Mouse (Mus musculus) right cerebral cortex, adult 2 months (tissue): ENCODE measurements around the gene Psmg3.

Source experiments
- DNase-seq, 2 experiments: peaks; one replicate each; pipeline ENCODE4 v3.0.0; 2021 to 2022; ENCODE audit warnings: low spot score in 2 of 2

Psmg3 gene

DNA sequence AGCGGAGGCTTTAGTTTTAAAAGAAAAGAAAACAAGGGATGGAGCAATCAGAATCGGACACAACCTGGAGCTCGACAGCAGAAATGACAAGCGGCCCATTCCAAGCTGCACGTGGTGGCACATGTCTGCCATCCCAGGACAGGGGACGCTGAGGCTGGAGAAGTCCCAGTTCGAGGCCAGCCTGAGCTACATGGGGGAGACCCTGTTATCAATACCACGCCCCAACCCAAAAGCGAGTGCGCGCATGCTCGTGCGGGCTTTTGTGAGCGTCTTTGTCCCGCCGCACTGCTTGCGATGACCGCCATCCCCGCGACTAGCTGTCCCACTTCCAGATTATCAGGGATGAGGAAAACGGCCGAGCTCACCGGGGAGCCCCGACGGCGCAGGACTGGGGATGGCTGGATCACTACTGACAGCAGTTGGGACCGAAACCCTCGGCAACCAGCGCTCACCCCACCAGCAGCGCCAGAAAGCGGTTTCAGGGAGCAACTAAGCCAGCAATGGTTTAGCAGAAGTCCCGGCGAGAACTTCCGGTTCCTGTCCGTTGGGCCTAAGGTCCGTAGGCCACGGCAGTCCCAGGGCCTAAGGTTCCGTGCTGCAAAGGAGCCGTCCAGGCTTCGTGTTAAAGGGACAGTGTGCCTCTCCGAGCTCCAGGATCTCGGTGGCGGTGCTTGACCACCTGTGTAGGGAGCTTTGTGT is at the start of gene Psmg3, which contains the start of gene Gm26938:
TSS of gene Psmg3 (minus strand) at position 529 of the 699 bp plus-strand sequence.
TSS of gene Gm26938 (minus strand) at position 51 of the 699 bp plus-strand sequence.
- peak; percentile 89 to 94 for DNase-seq

DNA sequence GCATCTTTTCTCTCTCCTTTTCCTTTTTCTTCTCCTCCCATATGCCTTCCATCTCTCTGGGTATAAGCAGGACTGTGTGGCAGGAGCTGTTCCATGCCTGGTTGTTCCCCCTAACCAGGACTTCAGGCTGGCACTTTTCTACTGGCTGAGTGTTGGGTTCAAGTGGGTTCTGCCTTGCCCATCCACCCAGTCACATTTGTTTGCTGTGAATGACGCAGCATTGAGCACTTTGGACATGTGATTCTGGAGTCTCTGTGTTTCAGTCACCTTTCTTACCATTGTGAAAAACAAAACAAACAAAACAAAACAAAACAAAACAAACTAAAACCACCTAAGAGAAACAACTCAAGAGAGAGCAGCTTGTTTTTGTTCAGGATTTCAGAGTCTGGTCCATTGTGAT is 44.8 kb upstream of the Psmg3 start:
- no peak for DNase-seq

DNA sequence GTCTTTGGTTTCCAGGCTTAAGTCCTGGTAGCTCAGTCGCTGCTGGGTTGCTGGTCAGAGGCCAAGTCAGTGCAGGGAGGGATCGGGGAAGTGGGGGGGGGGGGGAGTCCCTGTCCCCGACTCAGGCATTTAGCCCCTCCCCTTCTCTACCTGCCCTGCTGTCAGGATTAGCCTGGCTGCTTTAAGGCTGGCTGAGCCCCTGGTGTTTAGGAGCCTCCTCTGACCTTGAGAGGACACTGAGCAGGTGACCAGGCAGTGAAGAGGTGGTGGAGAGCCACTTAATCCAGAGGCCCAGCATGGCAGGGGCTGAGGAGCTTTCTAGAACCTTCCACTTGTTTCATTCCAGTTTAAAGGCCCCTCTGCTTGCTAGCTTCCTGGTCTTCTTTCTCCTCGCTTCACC is 44.2 kb upstream of the Psmg3 start:
- DNase-seq, result no peak

DNA sequence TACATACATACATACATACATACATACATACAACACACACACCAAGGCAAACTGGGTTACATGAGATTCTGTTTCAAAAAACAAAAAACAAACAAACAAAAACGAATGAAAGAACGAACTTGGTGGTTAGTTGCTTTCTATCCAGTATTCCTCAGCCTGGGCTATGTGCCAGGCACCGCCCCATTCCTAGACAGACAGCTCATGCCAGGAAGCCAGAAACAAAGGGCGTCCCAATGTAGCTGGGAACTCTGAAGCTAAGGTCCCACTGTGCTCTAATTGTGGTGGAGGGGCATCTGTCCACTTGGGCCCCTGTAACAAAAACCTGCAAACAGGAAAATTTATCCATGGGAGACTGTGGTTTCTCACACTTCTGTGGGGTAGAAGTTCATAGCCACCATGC is 36.1 kb upstream of the Psmg3 start:
- DNase-seq, result peak in 1 of 2 experiments; percentile 31

- no peak for DNase-seq
Observed at GRCm38 (mm10) chr5:139860328-139861104, 33.8 kb upstream of the Psmg3 start.

DNA sequence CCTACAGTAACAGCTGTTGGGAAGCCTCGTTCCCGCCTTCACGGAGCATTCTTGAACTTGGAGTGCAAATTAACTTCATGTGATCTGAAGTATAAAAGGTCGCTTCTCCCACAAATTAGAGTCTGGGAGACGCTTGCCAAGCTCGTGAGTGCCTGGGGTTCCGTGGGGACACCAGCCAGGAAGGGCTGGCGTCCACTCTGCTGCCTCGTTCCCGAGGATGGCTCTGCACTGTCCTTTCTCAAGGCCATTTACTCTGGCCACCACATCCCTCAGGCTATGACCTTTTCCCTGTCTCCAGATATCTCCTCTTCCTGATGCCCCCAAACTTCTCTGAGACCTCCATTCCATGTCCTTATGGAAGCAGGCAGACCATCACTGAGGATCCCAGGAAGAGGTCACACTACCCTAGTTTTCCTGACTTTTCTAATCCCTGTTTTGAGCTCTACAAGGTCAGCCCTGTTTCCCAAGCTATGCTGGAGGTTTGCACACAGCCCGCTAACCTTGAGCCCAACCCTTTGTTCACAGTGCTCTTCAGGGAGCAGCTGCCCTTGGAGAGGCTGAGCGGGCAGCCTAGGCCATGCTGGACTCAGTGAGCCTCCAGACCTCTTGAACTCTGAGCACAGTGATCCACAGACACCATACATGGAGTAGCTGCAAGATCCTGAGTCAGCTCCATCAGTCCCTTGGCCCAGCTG is 23.1 kb upstream of the Psmg3 start:
- no peak for DNase-seq

DNA sequence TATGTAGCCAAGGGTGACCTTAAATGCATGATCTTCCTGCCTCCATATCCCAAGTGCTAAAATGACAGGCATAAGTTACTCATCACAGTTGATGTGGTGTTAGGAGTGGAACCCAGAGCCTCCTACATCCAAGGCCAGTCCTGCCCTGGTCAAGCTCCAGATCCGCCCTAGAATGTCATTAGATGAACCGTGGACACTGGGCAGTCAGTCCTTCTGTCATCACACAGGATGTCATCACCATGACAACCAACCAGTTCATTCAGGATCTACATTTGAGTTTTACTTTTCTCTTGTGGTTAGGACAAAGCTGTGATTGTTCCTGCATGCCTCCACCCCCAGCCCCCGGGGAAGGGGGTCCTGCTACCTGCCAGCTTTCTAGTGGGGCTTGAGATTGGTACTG is 12.5 kb upstream of the Psmg3 start:
- DNase-seq, result no peak

DNA sequence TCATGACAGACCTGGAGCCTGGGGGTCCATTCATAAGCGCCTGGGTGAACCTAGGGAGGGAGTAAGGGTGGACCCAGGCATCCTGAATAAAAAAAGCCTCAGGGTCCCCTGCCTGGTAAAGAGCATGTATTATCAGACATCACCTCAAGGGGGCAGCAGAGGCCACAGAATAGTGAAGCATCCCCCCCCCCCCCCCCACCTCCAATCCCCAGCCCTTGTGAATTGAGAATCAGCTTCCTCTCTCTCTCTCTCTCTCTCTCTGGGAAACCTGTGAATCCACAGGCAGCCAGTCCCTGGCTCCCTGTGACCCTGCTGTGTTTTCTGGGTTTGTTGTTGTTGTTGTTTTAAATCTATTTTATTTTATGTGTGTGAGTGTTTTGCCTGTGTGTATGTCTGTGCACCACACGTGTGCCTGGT is 11.8 kb upstream of the Psmg3 start:
- DNase-seq, result peak; percentile 34 to 69

- DNase-seq, result no peak
Observed at GRCm38 (mm10) chr5:139835706-139836105, 9.0 kb upstream of the Psmg3 start.

- no peak for DNase-seq
Observed at GRCm38 (mm10) chr5:139832125-139832524, 5.4 kb upstream of the Psmg3 start.

DNA sequence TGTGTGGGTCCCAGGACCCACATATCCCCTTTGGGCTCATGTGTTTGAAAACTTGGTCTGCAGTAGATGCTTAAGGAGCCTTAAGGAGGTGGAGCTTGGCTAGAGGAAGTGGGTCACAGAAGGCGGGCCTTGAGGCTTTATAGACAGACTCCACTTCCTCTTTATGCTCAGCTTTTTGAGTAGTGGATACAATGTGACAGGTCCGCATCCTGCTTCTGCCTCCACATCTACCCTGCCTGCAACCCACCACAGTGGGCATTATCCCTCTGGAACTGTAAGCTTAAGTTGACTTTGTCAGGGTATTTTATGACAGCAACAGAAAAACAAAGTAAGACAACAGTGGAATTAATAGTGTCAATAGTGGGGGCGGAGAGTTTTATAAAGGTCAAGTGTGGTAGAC is 4.0 kb upstream of the Psmg3 start:
- DNase-seq, result no peak

- DNase-seq, result peak; percentile 62 to 63
Observed at GRCm38 (mm10) chr5:139829384-139829783, 2.7 kb upstream of the Psmg3 start.

GRCm38 (mm10) chr5:139827593-139827992 is 908 bp upstream of the Psmg3 start:
- DNase-seq, result no peak

DNA sequence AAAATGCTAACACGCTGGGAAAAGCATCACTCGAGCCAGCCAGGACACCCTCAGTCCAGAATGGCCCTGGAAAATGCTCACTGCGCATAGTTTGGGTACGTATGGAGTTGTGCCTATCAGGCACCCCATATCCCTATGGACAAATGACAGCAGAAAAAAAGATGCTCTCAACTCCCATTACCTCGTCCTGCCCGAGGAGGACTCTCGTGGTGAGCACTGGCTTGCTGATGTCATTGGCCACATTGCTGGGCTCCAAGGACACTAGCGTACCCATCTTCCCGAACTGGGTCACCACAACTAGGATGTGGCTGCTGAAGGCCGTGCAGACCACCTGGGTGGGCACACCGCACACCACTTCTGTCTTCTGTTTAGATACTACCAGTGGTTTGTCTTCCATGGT is 738 bp downstream of the Psmg3 start:
- DNase-seq, result no peak

- DNase-seq, result no peak
Observed at GRCm38 (mm10) chr5:139824531-139824930, 2.2 kb downstream of the Psmg3 start.

DNA sequence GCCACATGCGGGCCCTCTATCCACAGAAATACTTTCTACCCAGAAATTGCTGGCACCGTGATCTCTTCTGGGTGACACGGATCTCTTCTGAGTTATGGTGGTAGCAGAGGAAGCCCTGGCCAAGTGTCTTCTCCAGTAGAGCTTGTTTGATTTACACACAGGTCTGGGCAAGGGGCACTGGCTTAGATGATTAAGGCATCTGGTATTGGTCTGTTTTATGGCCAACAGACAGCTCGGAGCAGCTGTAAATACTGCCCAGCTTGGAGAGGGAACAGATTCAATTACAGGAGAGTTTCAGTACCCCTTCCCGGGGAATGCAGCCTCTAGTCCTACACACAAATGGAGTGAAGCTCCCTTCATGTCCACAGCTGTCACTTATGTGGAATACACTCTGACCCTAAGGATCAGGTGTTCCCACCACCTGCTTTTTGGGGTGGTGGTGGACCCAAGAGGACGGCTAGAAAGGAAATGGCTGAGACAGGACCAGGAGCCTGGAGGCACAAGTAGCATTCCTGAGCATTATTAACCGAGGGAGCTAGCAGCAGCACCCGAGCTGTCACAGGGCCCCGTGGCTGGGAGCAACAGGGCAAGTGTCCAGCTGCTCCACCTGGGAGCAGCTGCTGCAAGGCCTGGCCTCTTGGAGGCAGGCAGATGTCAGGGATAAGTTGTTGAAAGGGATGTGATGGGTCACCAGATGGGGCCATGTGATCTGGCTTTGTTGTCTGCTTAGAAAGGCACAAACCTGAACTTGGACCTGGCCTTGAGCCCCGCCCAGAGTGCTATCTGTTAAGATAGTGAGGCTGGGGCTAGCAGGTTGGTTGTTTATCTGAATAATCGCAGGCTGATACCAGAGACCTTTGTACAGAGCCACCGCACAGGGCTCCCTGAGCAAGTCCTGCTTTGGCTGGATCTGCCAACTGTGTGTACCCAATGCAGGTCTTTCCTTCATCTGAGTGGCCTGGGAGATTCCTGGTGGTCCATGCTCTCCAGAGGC is 4.9 kb downstream of the Psmg3 start:
- no peak for DNase-seq

GRCm38 (mm10) chr5:139819538-139820181 is 7.0 kb downstream of the Psmg3 start, which contains the start of gene Tmem184a:
TSS of gene Tmem184a (minus strand) at chr5:139819917.
- no peak for DNase-seq

DNA sequence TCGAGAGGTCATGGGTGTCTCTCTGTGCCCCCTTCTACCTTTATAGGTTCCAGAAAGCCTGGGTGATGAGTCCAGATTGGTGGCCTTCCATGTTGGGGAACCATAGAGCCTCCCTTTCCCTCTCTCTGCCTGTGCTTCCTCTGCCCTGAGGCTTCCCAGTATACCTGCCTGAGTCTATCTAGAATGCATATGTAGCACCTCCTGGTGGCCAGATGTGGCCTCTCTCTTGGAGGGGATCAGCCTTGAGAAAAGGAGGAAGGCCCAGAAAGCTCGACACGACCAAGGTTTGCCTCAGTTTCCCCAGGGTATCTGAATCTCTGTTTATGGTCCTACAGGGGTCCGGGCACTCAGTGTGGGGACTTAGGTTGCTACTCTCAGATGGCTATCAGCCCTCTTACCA is 7.9 kb downstream of the Psmg3 start:
- DNase-seq, result peak; percentile 47 to 48

DNA sequence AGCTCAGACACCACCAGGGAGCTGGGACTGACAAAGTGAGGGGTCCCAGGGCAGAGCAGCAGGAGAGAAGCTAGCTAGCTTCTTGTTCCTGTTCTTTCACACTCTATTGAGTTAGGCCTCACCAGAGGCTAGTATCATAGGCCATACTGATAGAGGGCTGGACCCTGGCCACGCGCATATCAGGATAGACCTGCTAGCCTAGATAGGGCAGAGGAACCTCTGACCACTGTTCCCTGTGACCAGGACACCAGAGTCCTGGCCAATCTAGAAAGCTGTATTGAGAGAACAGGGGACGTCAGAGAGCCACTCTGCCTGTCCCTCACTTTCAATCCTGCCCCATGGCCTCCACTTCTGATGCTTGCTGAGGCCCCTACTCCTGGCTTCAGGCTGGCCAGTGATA is 8.6 kb downstream of the Psmg3 start:
- DNase-seq, result no peak

DNA sequence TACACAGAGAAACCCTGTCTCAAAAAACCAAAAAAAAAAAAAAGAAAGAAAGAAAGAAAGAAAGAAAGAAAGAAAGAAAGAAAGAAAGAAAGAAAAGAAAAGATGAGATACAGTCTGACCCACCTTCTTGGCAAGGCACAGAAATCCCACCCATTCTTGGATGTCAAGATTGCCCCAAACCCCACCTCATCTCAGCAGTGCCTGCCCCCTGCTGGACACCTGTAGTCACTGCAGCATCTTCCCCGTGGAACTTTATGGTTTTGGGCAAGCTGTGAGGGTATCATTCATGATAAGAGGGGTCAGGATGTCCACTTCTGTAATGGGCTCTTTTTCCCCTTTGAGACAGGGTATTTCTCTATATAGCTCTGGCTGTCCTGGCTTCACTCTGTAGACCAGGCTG is 9.4 kb downstream of the Psmg3 start:
- no peak for DNase-seq

DNA sequence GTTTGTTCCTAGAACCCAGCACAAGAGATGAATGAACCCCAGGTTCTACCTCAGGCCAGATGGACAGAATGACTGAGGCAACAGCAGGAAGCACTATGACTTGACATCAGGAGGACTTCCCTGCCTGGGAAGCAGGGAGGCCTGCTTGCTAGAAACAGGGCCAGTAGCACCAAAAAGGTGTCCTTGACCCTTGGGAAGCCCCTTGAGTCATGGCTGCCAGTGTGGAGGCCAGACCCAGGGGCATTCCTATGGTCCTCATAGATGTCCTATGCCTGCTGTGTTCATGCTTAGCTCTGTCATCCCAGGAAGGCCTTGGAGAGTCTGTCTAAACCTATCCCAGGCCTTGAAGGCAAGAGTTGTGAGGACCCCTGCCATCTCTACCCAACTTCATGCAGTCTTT is 10.2 kb downstream of the Psmg3 start:
- no peak for DNase-seq
